Mouse (Mus musculus) liver, adult 2 months (tissue): ENCODE data around the gene Abcb10.

ENCODE experiments used
- CTCF ChIP-seq: fragments of 200-500 bp; IDR thresholded peaks from 2 replicates; pipeline ENCODE4 v1.5.1; 2011; ENCODE audit warnings: low read depth, low read length, control low read depth
- POLR2A ChIP-seq: fragments of 200-500 bp; IDR thresholded peaks from 2 replicates; pipeline ENCODE4 v1.6.1; 2011; ENCODE audit warnings: low read length, control low read depth; ENCODE audit not compliant: insufficient read depth; ENCODE audit errors: extremely low read depth

DNA sequence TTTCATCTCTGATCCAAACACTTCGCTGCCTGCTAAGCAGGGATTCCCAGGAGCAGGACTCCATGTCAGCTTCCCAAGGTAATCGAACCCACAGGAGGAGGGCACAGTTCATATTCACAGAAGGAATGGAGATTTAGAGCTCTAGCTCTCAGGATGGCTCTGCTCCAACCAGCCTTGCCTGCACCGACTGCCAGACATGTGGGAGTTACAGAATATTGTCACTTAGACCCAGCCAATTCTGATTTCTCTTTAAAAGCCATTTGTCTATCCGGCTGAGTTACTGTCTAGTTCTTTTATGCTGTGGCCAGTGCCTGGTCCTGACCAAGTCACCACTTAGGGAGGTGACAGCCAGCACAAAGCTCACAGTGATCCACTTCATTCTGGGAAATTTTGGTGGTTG lies 1.2 kb downstream of the Abcb10 start:
- TF ChIP-seq CTCF = no peak
- no peak for TF ChIP-seq POLR2A
